Mouse (Mus musculus) liver, adult 2 months (tissue): Measurements from ENCODE around the gene Tbl1xr1. TPM values are rescaled to one million over a fixed set of nuclear protein-coding genes. Genes with fewer than 3 reads are reported as not detected.
A peak's percentile ranks its signal among the peaks of the same experiment; 100 is the strongest.

ENCODE experiments used
- DNase-seq: peaks from one replicate; pipeline ENCODE4 v3.0.0-alpha.2; 2011; ENCODE audit warnings: low read depth, low spot score; ENCODE audit errors: extremely low read depth
- H3K27ac ChIP-seq: fragments of 200-500 bp; replicated peaks from 2 replicates; pipeline ENCODE4 v1.5.1; 2012; ENCODE audit warnings: low read depth, mild to moderate bottlenecking, control low read depth, inconsistent platforms, low read length; ENCODE audit not compliant: insufficient read depth
- H3K27me3 ChIP-seq: fragments of 200-500 bp; 2 replicates; pipeline ENCODE4 v1.6.1; 2012; ENCODE audit warnings: mild to moderate bottlenecking, moderate library complexity, low read length, inconsistent platforms; ENCODE audit not compliant: control insufficient read depth, insufficient read depth
- H3K36me3 ChIP-seq: fragments of 200-500 bp; 2 replicates; pipeline ENCODE4 v1.6.1; 2012; ENCODE audit warnings: low read length, inconsistent platforms; ENCODE audit not compliant: control insufficient read depth, insufficient read depth
- H3K4me1 ChIP-seq: fragments of 200-500 bp; 2 replicates; pipeline ENCODE4 v1.6.1; 2011; ENCODE audit warnings: low read length; ENCODE audit not compliant: control insufficient read depth, insufficient read depth
- H3K4me3 ChIP-seq: fragments of 200-500 bp; 2 replicates; pipeline ENCODE4 v1.5.1; 2011; ENCODE audit warnings: low read depth, mild to moderate bottlenecking, control low read depth, low read length, moderate library complexity; ENCODE audit not compliant: insufficient read depth
- H3K79me2 ChIP-seq: fragments of 200-500 bp; 2 replicates; pipeline ENCODE4 v1.6.1; 2012; ENCODE audit warnings: inconsistent platforms, mild to moderate bottlenecking, low read length, moderate library complexity; ENCODE audit not compliant: control insufficient read depth, insufficient read depth
- H3K9ac ChIP-seq: fragments of 200-500 bp; 2 replicates; pipeline ENCODE4 v1.6.1; 2012; ENCODE audit warnings: low read depth, mild to moderate bottlenecking, control low read depth, inconsistent platforms, low read length
- CTCF ChIP-seq: fragments of 200-500 bp; IDR thresholded peaks from 2 replicates; pipeline ENCODE4 v1.5.1; 2011; ENCODE audit warnings: low read depth, low read length, control low read depth
- POLR2A ChIP-seq: fragments of 200-500 bp; IDR thresholded peaks from 2 replicates; pipeline ENCODE4 v1.6.1; 2011; ENCODE audit warnings: low read length, control low read depth; ENCODE audit not compliant: insufficient read depth; ENCODE audit errors: extremely low read depth
- WGBS: fragments of 180-500 bp; shearing (Covaris S2); methylation state at CpG from one replicate; pipeline ENCODE4 v1.1.7; 2018; 5-methylcytosine and 5-hydroxymethylcytosine counted together
- polyA plus RNA-seq: library from polyadenylated mRNA; depleted of rRNA; stranded (reverse); fragments of >200 nt; gene quantifications from 2 replicates; pipeline ENCODE4 v1.2.3, GENCODE M21; 2012
- total RNA-seq: library from RNA; depleted of rRNA; stranded (reverse); fragments of >200 nt; gene quantifications from 2 replicates; pipeline ENCODE4 v1.2.3, GENCODE M21; 2014

Tbl1xr1 gene
- total and polyA plus RNA-seq, 2 experiments = 12.6 to 35.6 TPM

- Histone ChIP-seq H3K9ac (no peak overlapping the region), H3K27me3 (no peaks in the 10 kb centered on the region), H3K27ac (no peak overlapping the region), H3K4me3 (no peak overlapping the region), H3K4me1 (peaks cover 9% of the 10 kb centered on the region), H3K36me3 (no peaks in the 10 kb centered on the region), H3K79me2 (peaks cover 24% of the 10 kb centered on the region)
- no peak for DNase-seq
- 89% methylated on average over 2 of the region's 2 CpGs for WGBS
- TF ChIP-seq POLR2A = no peak
- TF ChIP-seq CTCF = no peak
Measured at GRCm38 (mm10) chr3:22172410-22172809, 96.0 kb downstream of the Tbl1xr1 start.

- DNase-seq = no peak
- H3K4me1 ChIP-seq = peaks cover 7% of the 10 kb centered on the region; the same call in 1 of the 2 replicates
- H3K27me3 ChIP-seq = no peaks in the 10 kb centered on the region
- over 99% methylated on average over 5 of the region's 5 CpGs for WGBS
- no peaks in the 10 kb centered on the region for H3K36me3 ChIP-seq
- H3K4me3 ChIP-seq = no peak overlapping the region
- peaks cover 24% of the 10 kb centered on the region for H3K79me2 ChIP-seq
- TF ChIP-seq POLR2A = no peak
- TF ChIP-seq CTCF = no peak
- no peak overlapping the region for H3K27ac ChIP-seq
- no peak overlapping the region for H3K9ac ChIP-seq
Measured at GRCm38 (mm10) chr3:22173171-22173570, 96.7 kb downstream of the Tbl1xr1 start.

GRCm38 (mm10) chr3:22174232-22174631, 97.8 kb downstream of the Tbl1xr1 start:
- TF ChIP-seq POLR2A (no peak), CTCF (no peak)
- peaks cover 4% of the 10 kb centered on the region; the same call in 1 of the 2 replicates for H3K4me1 ChIP-seq
- no peaks in the 10 kb centered on the region for H3K27me3 ChIP-seq
- 95% methylated on average over 4 of the region's 4 CpGs for WGBS
- no peak overlapping the region for H3K27ac ChIP-seq
- no peak for DNase-seq
- no peak overlapping the region for H3K9ac ChIP-seq
- H3K4me3 ChIP-seq = no peak overlapping the region
- H3K36me3 ChIP-seq = no peaks in the 10 kb centered on the region
- H3K79me2 ChIP-seq = peaks cover 23% of the 10 kb centered on the region

GRCm38 (mm10) chr3:22180076-22180475, 103.6 kb downstream of the Tbl1xr1 start:
- no peaks in the 10 kb centered on the region for H3K27me3 ChIP-seq
- H3K36me3 ChIP-seq = no peaks in the 10 kb centered on the region
- TF ChIP-seq CTCF (no peak), POLR2A (no peak)
- no peak overlapping the region for H3K9ac ChIP-seq
- H3K27ac ChIP-seq = peak overlapping the region; percentile 49
- H3K79me2 ChIP-seq = peaks cover 10% of the 10 kb centered on the region; the same call in 1 of the 2 replicates
- peaks cover 13% of the 10 kb centered on the region for H3K4me1 ChIP-seq
- no peak overlapping the region for H3K4me3 ChIP-seq
- peak; percentile 73 for DNase-seq
- WGBS = 14% methylated on average over 3 of the region's 4 CpGs

- Histone ChIP-seq H3K27me3 (no peaks in the 10 kb centered on the region), H3K4me1 (peaks cover 8% of the 10 kb centered on the region), H3K79me2 (peaks cover 9% of the 10 kb centered on the region; the same call in 1 of the 2 replicates), H3K4me3 (no peak overlapping the region), H3K9ac (no peak overlapping the region), H3K27ac (no peak overlapping the region), H3K36me3 (no peaks in the 10 kb centered on the region)
- WGBS = 43% methylated on average over 2 of the region's 2 CpGs
- no peak for TF ChIP-seq CTCF
- peak; percentile 95 for DNase-seq
Measured at GRCm38 (mm10) chr3:22181026-22181425, 104.6 kb downstream of the Tbl1xr1 start.

GRCm38 (mm10) chr3:22185265-22185664, 108.8 kb downstream of the Tbl1xr1 start:
- WGBS = 84% methylated on average over 4 of the region's 4 CpGs
- H3K4me3 ChIP-seq = no peak overlapping the region
- H3K4me1 ChIP-seq = peaks cover 17% of the 10 kb centered on the region
- no peaks in the 10 kb centered on the region for H3K27me3 ChIP-seq
- no peak for TF ChIP-seq CTCF
- TF ChIP-seq POLR2A = no peak
- H3K9ac ChIP-seq = no peak overlapping the region
- peaks cover 5% of the 10 kb centered on the region; the same call in 1 of the 2 replicates for H3K36me3 ChIP-seq
- DNase-seq = no peak
- H3K79me2 ChIP-seq = peaks cover 4% of the 10 kb centered on the region; the same call in 1 of the 2 replicates
- H3K27ac ChIP-seq = no peak overlapping the region
